Mouse (Mus musculus) frontal cortex, postnatal 14 days (tissue): ENCODE data around the gene Papola.

Source experiments
- DNase-seq, 2 experiments: peaks; one replicate each; pipeline ENCODE4 v3.0.0; 2022; ENCODE audit warnings: low spot score in 2 of 2

Papola gene

GRCm38 (mm10) chr12:105863436-105863835 lies 78.9 kb downstream of the Papola start:
- no peak for DNase-seq

- no peak for DNase-seq
These were observed 83.2 kb downstream of the Papola start for GRCm38 (mm10) chr12:105867646-105868045.

GRCm38 (mm10) chr12:105869242-105869641 lies 84.7 kb downstream of the Papola start:
- DNase-seq = no peak

- DNase-seq = no peak
These were observed 85.2 kb downstream of the Papola start for GRCm38 (mm10) chr12:105869696-105870095.

- DNase-seq = no peak
These were observed 88.8 kb downstream of the Papola start for GRCm38 (mm10) chr12:105873283-105873682.

- no peak for DNase-seq
These were observed 90.6 kb downstream of the Papola start for GRCm38 (mm10) chr12:105875112-105875511.

GRCm38 (mm10) chr12:105876521-105876920 lies 92.0 kb downstream of the Papola start:
- no peak for DNase-seq

GRCm38 (mm10) chr12:105876931-105877330 lies 92.4 kb downstream of the Papola start:
- no peak for DNase-seq

- DNase-seq = no peak
These were observed 94.3 kb downstream of the Papola start for GRCm38 (mm10) chr12:105878746-105879145.

GRCm38 (mm10) chr12:105883799-105884514 lies 99.5 kb downstream of the Papola start:
- DNase-seq = no peak

- no peak for DNase-seq
These were observed 100.2 kb downstream of the Papola start for GRCm38 (mm10) chr12:105884515-105885323.
